Mouse (Mus musculus) neural tube, embryonic 11.5 days (tissue): ENCODE measurements around the gene Cdh23. TPM values are rescaled to one million over a fixed set of nuclear protein-coding genes. Genes with fewer than 3 reads are reported as not detected.

Experiments used
- ATAC-seq: fragments of 200-750 bp; cut with Nextera tagmentation; 2 replicates; pipeline ENCODE4 v1.8.0; 2017; ENCODE audit warnings: moderate number of reproducible peaks, mild to moderate bottlenecking, moderate TSS enrichment, moderate library complexity; ENCODE audit not compliant: insufficient read depth, low FRiP score, low TSS enrichment
- DNase-seq: peaks from one replicate; pipeline ENCODE4 v3.0.0-alpha.2; 2015; ENCODE audit warnings: low spot score
- H3K27ac ChIP-seq: fragments of 300-500 bp; sonication (generic); 2 replicates; pipeline ENCODE4 v1.5.1; 2014; ENCODE audit warnings: low read depth, mild to moderate bottlenecking, low read length
- H3K27me3 ChIP-seq: fragments of 300-500 bp; sonication (generic); 2 replicates; pipeline ENCODE4 v1.6.1; 2014; ENCODE audit warnings: mild to moderate bottlenecking, low read length, mixed read lengths; ENCODE audit not compliant: control insufficient read depth, insufficient read depth
- H3K36me3 ChIP-seq: fragments of 300-500 bp; sonication (generic); 2 replicates; pipeline ENCODE4 v1.6.1; 2014; ENCODE audit warnings: mild to moderate bottlenecking, low read length, moderate library complexity, mixed read lengths; ENCODE audit not compliant: control insufficient read depth, insufficient read depth
- H3K4me1 ChIP-seq: fragments of 300-500 bp; sonication (generic); 2 replicates; pipeline ENCODE4 v1.6.1; 2014; ENCODE audit warnings: low read length, mixed read lengths; ENCODE audit not compliant: control insufficient read depth, insufficient read depth
- H3K4me2 ChIP-seq: fragments of 300-500 bp; sonication (generic); 2 replicates; pipeline ENCODE4 v1.6.1; 2014; ENCODE audit warnings: low read depth, mild to moderate bottlenecking, moderate library complexity
- H3K4me3 ChIP-seq: fragments of 300-500 bp; sonication (generic); 2 replicates; pipeline ENCODE4 v1.5.1; 2014; ENCODE audit warnings: low read depth, low read length
- H3K9ac ChIP-seq: fragments of 300-500 bp; sonication (generic); 2 replicates; pipeline ENCODE4 v1.6.1; 2014; ENCODE audit warnings: mild to moderate bottlenecking, low read length
- H3K9me3 ChIP-seq: fragments of 300-500 bp; sonication (generic); 2 replicates; pipeline ENCODE4 v1.6.1; 2016; ENCODE audit warnings: low read length; ENCODE audit not compliant: control insufficient read depth
- WGBS: fragments of 180-500 bp; shearing (Covaris S2); extraction: QIAGEN DNeasy Blood & Tissue Kit; methylation state at CpG from one replicate; pipeline ENCODE4 v1.1.7; 2014; 5-methylcytosine and 5-hydroxymethylcytosine counted together
- polyA plus RNA-seq: library from polyadenylated mRNA; unstranded; fragments of >200 nt; fragmentation: Nextera tagmentation; extraction: Ambion mirVana; gene quantifications from 2 replicates; pipeline ENCODE4 v1.2.1, GENCODE M21; 2014

Gene Cdh23
- polyA plus RNA-seq, 1 experiment from 2014 or later: 0.50 TPM

DNA sequence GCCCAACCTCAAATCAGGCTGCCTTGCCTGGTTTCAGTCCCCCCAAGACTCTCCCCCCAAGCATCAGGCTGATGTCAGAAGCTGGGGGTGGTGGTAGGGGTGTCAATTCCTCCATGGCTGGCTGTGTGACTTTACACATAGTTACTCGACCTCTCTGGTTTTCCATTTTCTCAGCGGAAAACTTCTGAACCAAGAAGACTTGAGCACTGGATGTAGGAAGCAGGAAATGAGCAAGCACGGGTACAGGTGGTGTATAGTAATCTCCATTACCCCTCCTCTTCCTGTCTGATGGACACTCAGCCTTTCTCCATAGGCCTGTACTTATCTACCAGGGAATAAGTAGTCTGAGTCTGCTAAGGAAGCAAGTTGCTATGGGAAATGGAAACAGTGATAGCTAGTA is 316.1 kb downstream of the Cdh23 start:
- Histone ChIP-seq H3K4me3 (no peak overlapping the region), H3K9ac (no peak overlapping the region), H3K27me3 (no peaks in the 10 kb centered on the region), H3K27ac (no peak overlapping the region), H3K4me1 (no peaks in the 10 kb centered on the region), H3K9me3 (no peaks in the 10 kb centered on the region), H3K36me3 (no peaks in the 10 kb centered on the region), H3K4me2 (no peak overlapping the region)
- ATAC-seq (no peak), DNase-seq (no peak)
- 73% methylated on average over 3 of the region's 3 CpGs for WGBS

DNA sequence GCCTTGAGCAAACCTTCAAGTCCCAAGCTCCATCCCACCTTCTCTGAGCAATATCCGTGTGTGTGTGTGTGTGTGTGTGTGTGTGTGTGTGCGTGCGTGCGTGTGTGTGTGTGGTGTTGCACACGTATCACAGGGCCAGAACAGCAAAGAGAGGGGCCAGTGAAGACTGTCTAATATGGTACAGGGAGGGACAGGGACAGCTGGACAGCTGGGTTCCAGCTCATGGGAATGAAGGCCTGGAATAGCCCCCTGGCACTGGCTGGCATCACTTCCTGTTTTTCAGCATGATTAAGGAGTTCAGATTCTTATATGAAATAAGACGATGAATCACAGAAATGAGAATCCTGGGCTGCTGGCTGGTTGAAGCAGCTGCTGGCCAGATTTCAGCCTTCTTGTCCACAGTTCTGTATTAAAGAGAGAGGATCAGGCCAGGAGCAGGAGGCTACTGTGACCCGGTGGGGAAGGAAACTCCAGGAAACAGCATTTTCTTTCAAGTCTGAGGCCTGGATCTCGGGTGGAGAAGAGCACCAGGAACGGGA is 316.8 kb downstream of the Cdh23 start:
- Histone ChIP-seq H3K4me2 (no peak overlapping the region), H3K4me3 (no peak overlapping the region), H3K4me1 (no peaks in the 10 kb centered on the region), H3K9me3 (no peaks in the 10 kb centered on the region), H3K9ac (no peak overlapping the region), H3K36me3 (no peaks in the 10 kb centered on the region), H3K27me3 (no peaks in the 10 kb centered on the region), H3K27ac (no peak overlapping the region)
- no peak for ATAC-seq
- 79% methylated on average over 9 of the region's 9 CpGs for WGBS
- no peak for DNase-seq

DNA sequence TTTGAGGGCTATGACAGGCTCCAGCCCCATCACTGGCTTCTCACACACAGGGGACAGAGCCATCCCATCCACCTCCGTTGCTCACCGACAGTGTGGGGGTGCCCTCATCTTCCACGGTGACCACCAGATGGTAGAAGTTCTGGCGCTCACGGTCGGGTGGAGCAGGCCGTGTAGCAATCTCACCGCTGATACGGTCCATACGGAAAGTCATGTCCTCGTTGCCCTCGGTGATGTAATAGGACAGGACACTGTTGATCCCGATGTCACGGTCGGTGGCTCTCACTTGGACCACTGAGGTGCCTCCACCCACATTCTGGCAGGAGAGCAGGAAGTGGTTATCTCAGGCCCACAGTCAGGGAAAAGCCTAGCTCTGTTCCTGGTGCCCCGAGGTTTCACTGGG is 319.6 kb downstream of the Cdh23 start:
- 94% methylated on average over 16 of the region's 16 CpGs for WGBS
- no peak overlapping the region for H3K4me3 ChIP-seq
- H3K27ac ChIP-seq: no peak overlapping the region
- no peaks in the 10 kb centered on the region for H3K9me3 ChIP-seq
- H3K4me2 ChIP-seq: no peak overlapping the region
- no peaks in the 10 kb centered on the region for H3K27me3 ChIP-seq
- no peak for DNase-seq
- H3K4me1 ChIP-seq: peaks cover 4% of the 10 kb centered on the region; the same call in 1 of the 2 replicates
- no peaks in the 10 kb centered on the region for H3K36me3 ChIP-seq
- H3K9ac ChIP-seq: no peak overlapping the region
- ATAC-seq: no peak

DNA sequence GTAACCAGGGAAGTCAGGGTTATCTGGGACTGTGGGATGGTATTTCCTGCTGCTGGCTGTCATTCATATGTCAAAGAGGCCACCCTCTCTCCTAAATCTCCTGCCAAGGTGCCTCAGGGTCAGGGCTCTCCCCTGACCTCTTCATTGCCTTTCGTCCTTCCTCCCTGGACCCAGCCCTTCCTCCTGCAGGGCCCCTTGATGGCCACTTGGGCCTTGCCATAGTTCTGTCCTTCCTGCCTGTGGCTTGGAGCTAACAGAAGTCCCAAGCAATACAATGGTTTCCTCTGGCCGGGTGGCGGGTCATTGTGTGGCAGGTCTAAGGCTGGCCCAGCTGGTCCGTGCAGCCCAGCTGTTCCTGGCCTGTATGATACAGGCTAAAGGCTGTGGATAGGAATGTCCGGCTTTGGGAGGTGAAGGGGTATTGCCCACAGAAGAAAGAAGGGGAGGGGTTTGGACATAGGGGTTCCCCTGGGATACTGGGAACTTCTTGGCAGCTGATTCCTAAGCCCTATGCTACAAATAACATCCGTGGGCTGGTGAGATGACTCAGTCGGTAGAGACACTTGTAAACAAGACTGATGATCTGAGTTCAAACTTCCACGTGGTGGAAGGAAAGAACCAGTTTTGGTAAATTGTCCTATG is 322.2 kb downstream of the Cdh23 start:
- peaks cover 4% of the 10 kb centered on the region; the same call in 1 of the 2 replicates for H3K4me1 ChIP-seq
- no peak overlapping the region for H3K4me2 ChIP-seq
- H3K9ac ChIP-seq: no peak overlapping the region
- no peaks in the 10 kb centered on the region for H3K27me3 ChIP-seq
- no peak overlapping the region for H3K4me3 ChIP-seq
- ATAC-seq (no peak), DNase-seq (no peak)
- H3K36me3 ChIP-seq: no peaks in the 10 kb centered on the region
- WGBS: 64% methylated on average over 8 of the region's 8 CpGs
- H3K9me3 ChIP-seq: no peaks in the 10 kb centered on the region
- H3K27ac ChIP-seq: no peak overlapping the region

DNA sequence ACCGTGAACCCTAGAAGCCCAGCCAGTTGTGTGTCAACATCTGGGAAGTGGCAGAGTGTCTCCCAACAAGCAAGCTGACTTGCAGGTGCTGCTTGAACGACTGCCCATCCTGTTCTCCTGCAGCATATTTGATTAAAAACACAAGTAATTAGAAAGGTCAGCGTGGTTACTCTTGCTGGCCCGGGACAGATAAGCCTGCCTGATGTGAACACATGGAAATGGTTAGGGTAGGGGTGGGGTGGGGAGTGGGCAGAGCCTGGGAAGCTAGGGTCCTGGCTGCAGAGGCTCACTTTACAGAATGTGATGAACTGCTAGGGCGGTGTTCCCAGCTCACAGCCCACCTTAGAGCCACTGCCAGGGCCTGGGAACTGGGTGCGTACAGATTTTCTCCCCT is 322.8 kb downstream of the Cdh23 start:
- H3K27ac ChIP-seq: no peak overlapping the region
- H3K36me3 ChIP-seq: no peaks in the 10 kb centered on the region
- no peak overlapping the region for H3K4me3 ChIP-seq
- H3K9me3 ChIP-seq: no peaks in the 10 kb centered on the region
- no peak for DNase-seq
- no peaks in the 10 kb centered on the region for H3K27me3 ChIP-seq
- no peak for ATAC-seq
- no peak overlapping the region for H3K9ac ChIP-seq
- peaks cover 4% of the 10 kb centered on the region; the same call in 1 of the 2 replicates for H3K4me1 ChIP-seq
- WGBS: 46% methylated on average over 6 of the region's 6 CpGs
- no peak overlapping the region for H3K4me2 ChIP-seq

GRCm38 (mm10) chr10:60371596-60372386 is 324.5 kb downstream of the Cdh23 start:
- no peak for DNase-seq
- ATAC-seq: no peak
- no peaks in the 10 kb centered on the region for H3K27me3 ChIP-seq

GRCm38 (mm10) chr10:60370601-60371061 is 325.7 kb downstream of the Cdh23 start:
- WGBS: 84% methylated on average over 5 of the region's 5 CpGs
- H3K9ac ChIP-seq: no peak overlapping the region
- ATAC-seq: no peak
- no peak for DNase-seq
- no peak overlapping the region for H3K4me3 ChIP-seq
- H3K4me1 ChIP-seq: peaks cover 4% of the 10 kb centered on the region; the same call in 1 of the 2 replicates
- no peak overlapping the region for H3K4me2 ChIP-seq
- H3K36me3 ChIP-seq: no peaks in the 10 kb centered on the region
- no peaks in the 10 kb centered on the region for H3K27me3 ChIP-seq
- H3K9me3 ChIP-seq: no peaks in the 10 kb centered on the region
- H3K27ac ChIP-seq: no peak overlapping the region

More at GRCm38 (mm10) chr10:60371596-60372386, 324.5 kb downstream of the Cdh23 start:
- no peak overlapping the region for H3K9ac ChIP-seq
- no peak overlapping the region for H3K4me3 ChIP-seq
- H3K9me3 ChIP-seq: no peaks in the 10 kb centered on the region
- 79% methylated on average over 5 of the region's 5 CpGs for WGBS
- no peaks in the 10 kb centered on the region for H3K36me3 ChIP-seq
- H3K4me1 ChIP-seq: peaks cover 4% of the 10 kb centered on the region; the same call in 1 of the 2 replicates
- H3K27ac ChIP-seq: no peak overlapping the region
- no peak overlapping the region for H3K4me2 ChIP-seq

DNA sequence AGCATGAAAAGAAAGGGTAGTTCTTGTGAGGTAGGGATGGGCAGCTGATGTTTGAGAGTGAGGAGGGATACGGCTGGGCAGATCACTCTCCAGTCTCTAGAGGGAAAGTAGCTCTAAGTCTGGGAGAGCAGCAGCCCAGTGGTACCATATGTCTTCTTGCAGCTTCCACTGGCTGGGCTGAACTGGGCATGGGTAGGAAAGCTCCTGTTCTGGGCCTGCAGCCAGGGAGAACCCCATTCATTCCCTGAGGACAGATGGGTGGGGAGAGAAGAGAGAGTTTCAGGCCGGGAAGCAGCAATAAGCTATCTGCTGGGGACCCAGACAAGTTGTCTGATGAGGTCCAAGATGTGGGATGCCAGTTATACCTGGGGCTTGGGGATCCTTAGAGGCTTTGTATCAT is 326.2 kb downstream of the Cdh23 start:
- Histone ChIP-seq H3K9ac (no peak overlapping the region), H3K4me2 (no peak overlapping the region), H3K4me3 (no peak overlapping the region), H3K4me1 (peaks cover 4% of the 10 kb centered on the region; the same call in 1 of the 2 replicates), H3K27ac (no peak overlapping the region), H3K36me3 (no peaks in the 10 kb centered on the region), H3K9me3 (no peaks in the 10 kb centered on the region), H3K27me3 (no peaks in the 10 kb centered on the region)
- 90% methylated on average over 2 of the region's 2 CpGs for WGBS
- DNase-seq: no peak
- ATAC-seq: no peak
